Mouse (Mus musculus): Measurements from ENCODE around the gene Fstl1. TPM values are rescaled to one million over a fixed set of nuclear protein-coding genes. Genes with fewer than 3 reads are reported as not detected.
A peak's percentile ranks its signal among the peaks of the same experiment; 100 is the strongest.

Fstl1 gene
- total and polyA plus RNA-seq, 3 experiments: 0.08 to 0.35 TPM; not detected in 1

DNA sequence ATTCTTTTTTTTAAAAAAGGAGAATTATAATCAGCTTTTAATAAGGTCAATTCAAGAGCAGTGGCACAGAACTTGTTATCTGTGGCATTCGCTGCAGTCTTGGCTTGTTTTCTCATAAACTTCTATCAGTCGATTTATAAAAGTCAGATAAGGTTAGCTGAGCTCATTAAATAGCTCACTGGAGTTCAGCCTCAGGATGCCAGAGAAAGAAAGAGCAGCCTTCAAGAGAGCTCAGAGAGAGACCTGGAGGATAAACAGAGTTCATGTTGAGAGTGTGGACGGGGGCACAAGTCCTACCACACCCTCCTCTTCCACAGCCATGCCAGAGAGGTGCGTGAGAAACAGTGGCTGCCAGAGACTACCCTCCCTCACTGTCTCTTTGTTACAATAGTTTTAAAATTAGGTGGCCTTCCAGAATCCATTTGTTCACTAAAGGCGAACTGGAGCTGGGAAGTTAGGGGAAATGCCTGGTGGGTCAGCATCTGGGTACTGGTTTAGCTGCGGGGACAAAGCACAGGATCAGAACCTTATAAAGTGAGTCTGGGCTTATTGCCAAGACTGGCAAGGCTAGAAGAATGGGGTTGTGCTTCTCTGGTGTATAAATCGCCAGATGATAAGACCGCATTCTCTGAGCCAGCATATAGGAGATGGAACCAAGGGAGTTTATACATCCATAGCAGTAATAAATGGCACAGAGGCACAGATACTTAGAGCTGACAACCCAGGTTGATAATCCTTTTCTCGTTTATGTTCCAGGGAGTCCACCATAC is 47.1 kb upstream of the Fstl1 start:
- H3K9me3 ChIP-seq (replicated peaks; ENCODE audit: insufficient read depth, low read length): no peaks in the 10 kb centered on the region
- no peak overlapping the region for H3K4me3 ChIP-seq (ENCODE audit: control insufficient read depth in 1 of 2, insufficient read depth in 1 of 2, low read depth in 2 of 2, low read length in 2 of 2)
- TF ChIP-seq TBP (IDR thresholded peaks at IDR 0.05; ENCODE audit: low read depth, low read length) (no peak), NRF1 (IDR thresholded peaks at IDR 0.05; ENCODE audit: insufficient read depth, low read depth, low read length, poor library complexity, severe bottlenecking) (no peak), RAD21 (IDR thresholded peaks at IDR 0.05; ENCODE audit: low read depth, low read length) (no peak), GABPA (IDR thresholded peaks at IDR 0.05; ENCODE audit: low read depth, low read length) (no peak), ZC3H11A (IDR thresholded peaks at IDR 0.05; ENCODE audit: low read depth, low read length) (no peak)
- peaks cover 0 to 17% of the 10 kb centered on the region in 2 experiments; a peak in 2 of 4 replicates for H3K36me3 ChIP-seq (ENCODE audit: control insufficient read depth in 1 of 2, insufficient read depth in 2 of 2, low read length in 2 of 2)
- H3K27ac ChIP-seq (ENCODE audit: control insufficient read depth, low read depth, low read length): no peak overlapping the region
- H3K79me2 ChIP-seq (ENCODE audit: control insufficient read depth, insufficient read depth, low read length, poor library complexity): no peaks in the 10 kb centered on the region
- H3K9ac ChIP-seq (ENCODE audit: control insufficient read depth, low read depth, low read length, poor library complexity, severe bottlenecking): no peak overlapping the region
- peaks cover 5 to 7% of the 10 kb centered on the region in 2 experiments for H3K27me3 ChIP-seq (ENCODE audit: control insufficient read depth in 1 of 2, insufficient read depth in 2 of 2, low read length in 2 of 2)
- DNase-seq (ENCODE audit: low read depth, low spot score): peak; percentile 58
- peaks cover 2 to 23% of the 10 kb centered on the region in 2 experiments; a peak in 3 of 4 replicates for H3K4me1 ChIP-seq (ENCODE audit: control insufficient read depth in 1 of 2, insufficient read depth in 2 of 2, low read length in 2 of 2)

DNA sequence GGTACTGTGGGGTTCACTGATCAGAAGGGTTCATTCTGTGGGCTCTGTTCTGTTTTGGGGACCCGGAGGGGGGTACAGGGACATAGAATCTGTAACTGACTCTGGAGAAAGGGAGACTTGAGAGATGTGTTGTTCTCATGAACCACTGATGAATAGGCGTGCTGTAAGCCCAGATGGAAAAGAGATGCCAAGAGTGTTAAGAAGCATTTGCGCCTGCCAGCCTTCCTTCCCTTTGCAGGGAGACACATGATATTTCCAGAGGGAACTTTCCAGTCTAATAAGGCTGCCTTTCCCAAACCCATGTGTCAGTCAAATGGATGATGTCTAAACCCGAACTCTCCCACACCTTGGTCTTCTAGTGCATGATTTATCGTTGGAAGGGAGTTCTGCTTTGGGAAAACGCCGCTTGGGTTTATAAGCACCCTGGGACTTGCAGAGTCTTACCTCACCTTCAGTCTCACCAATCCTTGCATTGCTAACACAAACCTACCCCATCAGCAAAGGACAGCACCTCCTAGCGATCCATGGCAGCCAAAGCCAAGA is 46.3 kb upstream of the Fstl1 start:
- peaks cover 2 to 23% of the 10 kb centered on the region in 2 experiments; a peak in 3 of 4 replicates for H3K4me1 ChIP-seq (ENCODE audit: control insufficient read depth in 1 of 2, insufficient read depth in 2 of 2, low read length in 2 of 2)
- H3K27ac ChIP-seq (ENCODE audit: control insufficient read depth, low read depth, low read length): no peak overlapping the region
- H3K4me3 ChIP-seq (ENCODE audit: control insufficient read depth in 1 of 2, insufficient read depth in 1 of 2, low read depth in 2 of 2, low read length in 2 of 2): no peak overlapping the region
- no peaks in the 10 kb centered on the region for H3K79me2 ChIP-seq (ENCODE audit: control insufficient read depth, insufficient read depth, low read length, poor library complexity)
- TF ChIP-seq SIN3A (IDR thresholded peaks at IDR 0.05; ENCODE audit: low read length): no peak
- no peak for TF ChIP-seq ZC3H11A (IDR thresholded peaks at IDR 0.05; ENCODE audit: low read depth, low read length)
- no peak for TF ChIP-seq JUND (IDR thresholded peaks at IDR 0.05; ENCODE audit: low read depth, low read length)
- no peak for TF ChIP-seq RAD21 (IDR thresholded peaks at IDR 0.05; ENCODE audit: low read depth, low read length)
- H3K27me3 ChIP-seq (ENCODE audit: control insufficient read depth in 1 of 2, insufficient read depth in 2 of 2, low read length in 2 of 2): peaks cover 4 to 7% of the 10 kb centered on the region in 2 experiments
- H3K9me3 ChIP-seq (replicated peaks; ENCODE audit: insufficient read depth, low read length): no peaks in the 10 kb centered on the region
- H3K9ac ChIP-seq (ENCODE audit: control insufficient read depth, low read depth, low read length, poor library complexity, severe bottlenecking): no peak overlapping the region
- DNase-seq (ENCODE audit: low read depth, low spot score): no peak
- H3K36me3 ChIP-seq (ENCODE audit: control insufficient read depth in 1 of 2, insufficient read depth in 2 of 2, low read length in 2 of 2): peaks cover 0 to 17% of the 10 kb centered on the region in 2 experiments; a peak in 2 of 4 replicates

GRCm38 (mm10) chr16:37731431-37731830 is 45.2 kb upstream of the Fstl1 start:
- peak overlapping the region; percentile 73 for H3K27ac ChIP-seq (ENCODE audit: control insufficient read depth, low read depth, low read length)
- peaks cover 0 to 17% of the 10 kb centered on the region in 2 experiments; a peak in 2 of 4 replicates for H3K36me3 ChIP-seq (ENCODE audit: control insufficient read depth in 1 of 2, insufficient read depth in 2 of 2, low read length in 2 of 2)
- peaks cover 2 to 23% of the 10 kb centered on the region in 2 experiments; a peak in 3 of 4 replicates for H3K4me1 ChIP-seq (ENCODE audit: control insufficient read depth in 1 of 2, insufficient read depth in 2 of 2, low read length in 2 of 2)
- peak overlapping the region; percentile 3 to 33; a peak in 2 of 4 replicates for H3K4me3 ChIP-seq (ENCODE audit: control insufficient read depth in 1 of 2, insufficient read depth in 1 of 2, low read depth in 2 of 2, low read length in 2 of 2)
- peaks cover 2 to 3% of the 10 kb centered on the region in 2 experiments; a peak in 3 of 4 replicates for H3K27me3 ChIP-seq (ENCODE audit: control insufficient read depth in 1 of 2, insufficient read depth in 2 of 2, low read length in 2 of 2)
- H3K9me3 ChIP-seq (replicated peaks; ENCODE audit: insufficient read depth, low read length): no peaks in the 10 kb centered on the region
- TF ChIP-seq EP300 (IDR thresholded peaks at IDR 0.05; ENCODE audit: low read depth in 1 of 2, low read length in 2 of 2) (peak; percentile 70 to 71; a peak in 3 of 4 replicates), E2F4 (IDR thresholded peaks at IDR 0.05; ENCODE audit: borderline replicate concordance, low read depth, low read length) (no peak), UBTF (IDR thresholded peaks at IDR 0.05; ENCODE audit: borderline replicate concordance, insufficient read depth, low read depth, low read length) (no peak), MYB (IDR thresholded peaks at IDR 0.05; ENCODE audit: low read depth, low read length) (peak; percentile 50; the same call in 1 of the 2 replicates), GATA1 (IDR thresholded peaks at IDR 0.05; ENCODE audit: low read depth, low read length) (no peak)
- DNase-seq (ENCODE audit: low read depth, low spot score): peak; percentile 57
- no peaks in the 10 kb centered on the region for H3K79me2 ChIP-seq (ENCODE audit: control insufficient read depth, insufficient read depth, low read length, poor library complexity)
- peak overlapping the region; percentile 36 for H3K9ac ChIP-seq (ENCODE audit: control insufficient read depth, low read depth, low read length, poor library complexity, severe bottlenecking)

All from MEL (cell line).